Mouse (Mus musculus): Measurements from ENCODE around the gene Mpv17l.
"Not testable (repeated sequence)": the region's sequence is repeated elsewhere in the genome, so short reads cannot be mapped to it uniquely, and the experiment has no call there.

Mpv17l gene

DNA sequence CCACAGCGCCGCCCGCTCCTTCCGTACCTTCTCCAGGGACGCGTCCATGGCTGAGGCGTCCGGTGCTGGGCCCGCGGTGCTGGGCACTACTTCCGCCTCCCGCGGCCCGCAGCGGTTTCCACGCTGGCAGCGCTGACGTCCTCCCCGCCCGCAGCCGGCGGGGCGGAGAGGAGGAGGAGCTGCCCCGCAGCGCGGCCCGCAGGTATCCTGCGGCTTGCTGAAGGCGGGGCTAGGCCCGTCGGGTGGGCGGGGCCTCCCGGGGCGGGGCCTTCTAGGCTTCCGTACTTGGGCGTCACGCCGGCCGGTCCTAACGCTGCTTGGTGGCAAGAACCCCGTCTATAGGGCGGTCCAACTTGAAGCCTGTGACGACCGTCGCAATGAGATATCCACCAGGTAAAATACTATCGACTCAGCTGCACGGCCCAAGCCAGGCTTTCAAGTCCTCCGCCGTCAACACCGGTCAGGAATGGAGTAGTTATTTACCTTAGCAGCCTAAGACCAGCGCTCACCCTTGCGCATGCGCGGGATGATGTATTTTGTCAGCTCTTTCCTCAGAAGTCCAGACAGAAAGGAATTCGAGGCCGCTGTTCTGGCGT, at the start of gene Mpv17l, which contains the start of gene Pdxdc1:
Gene Mpv17l, plus strand, starts transcription at position 274 of the 596 bp plus-strand sequence.
Gene Pdxdc1, minus strand, starts transcription at position 244 of the 596 bp plus-strand sequence.
- peak; percentile 94 for DNase-seq (ENCODE audit: low read depth, low spot score)

DNA sequence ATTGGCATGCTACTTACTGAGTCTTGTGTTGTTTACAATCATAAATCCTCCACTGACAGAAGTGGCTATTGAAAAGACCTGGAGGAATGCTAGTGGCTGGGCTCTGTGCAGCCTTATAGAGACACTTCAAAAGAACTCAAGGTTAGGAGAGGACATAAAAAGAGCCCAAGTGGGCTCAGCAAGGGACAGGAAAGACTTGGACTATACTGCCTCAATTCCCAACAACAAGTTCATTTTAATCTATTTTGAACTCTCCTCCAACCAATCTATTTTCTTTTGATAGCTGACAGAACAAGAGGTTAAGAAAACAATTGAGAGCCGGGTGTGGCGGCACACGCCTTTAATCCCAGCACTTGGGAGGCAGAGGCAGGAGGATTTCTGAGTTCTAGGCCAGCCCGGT, 49.1 kb upstream of the Mpv17l start:
- DNase-seq (ENCODE audit: low read depth, low spot score): no peak

DNA sequence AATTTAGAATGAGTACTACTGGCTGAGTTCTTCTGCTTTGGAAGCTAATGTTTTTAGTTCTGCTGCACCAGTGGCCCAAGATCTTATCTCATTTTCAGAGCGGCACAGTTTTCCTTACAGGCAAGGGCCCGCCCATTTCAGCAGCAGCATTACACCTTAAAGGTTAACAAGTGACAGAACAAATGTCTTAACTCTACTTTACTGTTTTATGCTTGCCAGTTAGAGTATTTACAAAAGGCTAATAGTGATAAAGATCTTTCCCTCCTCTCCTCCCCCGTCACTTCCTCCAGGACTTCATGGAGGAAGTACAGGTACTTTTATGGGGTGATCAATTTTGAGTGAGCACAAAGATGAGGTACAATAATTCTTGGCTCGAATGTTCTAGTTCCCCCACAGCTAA, 36.9 kb upstream of the Mpv17l start:
- DNase-seq (ENCODE audit: low read depth, low spot score): no peak

DNA sequence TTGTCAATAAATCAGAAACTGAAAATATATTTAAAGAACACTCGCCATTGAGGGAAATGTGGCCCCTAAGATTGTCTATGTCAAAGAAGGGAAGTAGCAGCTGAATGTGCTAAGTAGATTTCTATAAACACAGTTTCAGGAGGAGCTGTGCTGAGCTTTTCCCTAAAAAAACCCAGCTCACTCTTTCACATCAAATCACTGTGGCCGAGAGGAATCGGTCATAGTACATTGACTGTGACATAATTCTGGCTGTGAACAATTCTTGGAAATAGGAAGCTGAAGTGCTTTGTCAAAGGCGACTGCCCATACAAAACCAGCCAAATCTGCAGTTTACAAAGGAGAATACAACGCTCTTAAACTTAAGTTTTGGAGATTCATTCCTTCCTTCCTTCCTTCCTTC, 36.3 kb upstream of the Mpv17l start:
- no peak for DNase-seq (ENCODE audit: low read depth, low spot score)

DNA sequence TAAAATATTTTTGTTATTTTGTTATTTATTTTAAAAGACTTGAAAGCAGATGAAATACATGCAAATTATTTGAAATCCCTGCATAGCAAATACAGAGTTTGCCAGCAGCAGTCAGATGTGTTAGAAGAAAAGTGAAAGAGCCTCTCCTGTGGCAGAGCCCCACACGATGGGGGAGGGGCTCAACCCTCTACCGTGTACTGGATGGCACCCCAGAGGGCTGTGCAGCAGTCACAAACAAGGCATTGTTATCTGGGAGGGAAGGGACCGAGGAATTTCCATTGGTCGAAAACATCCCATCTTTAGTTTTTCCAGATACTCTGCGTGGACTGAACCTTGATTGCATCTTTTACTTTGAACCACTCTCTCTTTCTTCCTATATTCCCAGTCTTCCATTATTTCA, 35.6 kb upstream of the Mpv17l start:
- not testable (repeated sequence) for DNase-seq (ENCODE audit: low read depth, low spot score)

DNA sequence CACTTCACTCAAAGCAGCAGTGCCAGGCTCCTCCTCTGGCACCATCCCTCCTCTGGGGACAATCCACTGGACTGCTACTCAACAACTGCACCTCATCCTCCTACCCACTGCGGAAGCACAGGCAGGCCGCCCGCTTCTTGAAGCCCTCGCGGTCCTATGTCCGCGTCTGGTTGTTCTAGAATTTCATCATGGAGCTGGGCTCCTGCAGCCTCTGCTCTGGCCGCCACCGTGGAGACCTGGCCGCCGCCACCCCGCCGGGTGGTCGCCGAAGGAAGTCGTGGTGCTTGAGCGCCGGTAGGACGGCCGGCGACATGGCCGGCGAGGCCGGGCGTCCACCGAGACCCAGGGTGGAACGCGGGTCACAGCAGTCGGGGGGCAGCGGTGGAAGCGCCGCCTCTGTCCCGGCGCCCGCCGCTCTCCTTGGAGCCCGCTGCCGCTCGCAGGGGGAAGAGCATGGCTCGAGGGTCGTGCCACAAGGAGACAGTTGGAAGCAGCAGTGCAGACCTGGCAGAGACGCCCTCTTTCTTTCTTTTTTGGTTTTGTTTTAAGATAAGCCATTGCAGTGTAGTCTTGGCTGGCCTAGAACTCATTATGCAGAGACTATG, 34.9 kb upstream of the Mpv17l start:
- peak; percentile 2 for DNase-seq (ENCODE audit: low read depth, low spot score)

DNA sequence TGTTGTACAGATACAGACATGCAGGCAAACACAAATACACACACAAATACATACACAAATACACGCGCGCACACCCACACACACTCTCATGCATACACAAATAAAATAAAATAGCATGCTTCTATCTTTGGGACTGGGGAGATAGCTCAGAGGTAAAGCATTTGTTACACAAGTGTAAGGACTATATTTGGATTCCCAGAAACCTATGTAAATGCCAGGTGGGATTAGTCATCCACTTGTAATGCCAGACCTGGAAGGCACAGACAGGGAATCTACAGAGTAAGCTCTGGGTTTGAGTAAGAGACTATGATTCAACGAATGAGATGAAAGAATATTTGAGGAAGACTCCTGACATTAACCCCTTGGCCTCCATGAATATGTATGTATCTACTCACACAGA, 27.5 kb upstream of the Mpv17l start:
- no peak for DNase-seq (ENCODE audit: low read depth, low spot score)

DNA sequence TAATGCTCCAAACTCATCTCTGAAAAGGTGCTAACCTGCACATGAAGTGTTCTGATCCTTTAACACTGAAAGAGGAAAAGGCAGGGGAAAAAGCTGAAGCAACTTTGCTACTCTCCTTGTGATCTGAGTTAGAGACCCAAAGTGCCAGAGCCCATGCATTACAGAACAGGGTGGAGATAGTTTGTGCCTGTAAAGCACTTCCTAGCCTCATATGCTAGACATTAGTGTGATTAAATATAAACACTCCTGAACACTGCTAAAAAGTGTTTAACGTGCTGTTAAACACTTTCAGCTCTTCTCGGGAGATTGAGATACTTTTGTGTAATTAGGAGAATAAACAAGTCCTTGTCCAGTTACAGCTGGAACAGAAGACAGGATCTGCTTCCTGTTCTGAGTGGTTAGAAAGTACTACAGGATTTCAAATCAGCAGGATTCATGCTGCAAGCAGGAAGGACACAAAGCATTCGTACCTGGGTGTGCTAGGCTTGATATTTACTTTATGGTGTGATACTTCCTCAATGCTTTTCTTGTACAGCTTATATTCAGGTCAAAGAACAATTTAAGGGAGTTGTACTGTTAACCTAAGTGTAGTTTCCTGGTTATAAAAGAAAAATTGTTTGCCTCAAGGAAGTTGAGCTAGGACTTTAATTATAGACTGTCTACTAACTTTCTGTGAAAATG, 19.7 kb upstream of the Mpv17l start:
- no peak for DNase-seq (ENCODE audit: low read depth, low spot score)

DNA sequence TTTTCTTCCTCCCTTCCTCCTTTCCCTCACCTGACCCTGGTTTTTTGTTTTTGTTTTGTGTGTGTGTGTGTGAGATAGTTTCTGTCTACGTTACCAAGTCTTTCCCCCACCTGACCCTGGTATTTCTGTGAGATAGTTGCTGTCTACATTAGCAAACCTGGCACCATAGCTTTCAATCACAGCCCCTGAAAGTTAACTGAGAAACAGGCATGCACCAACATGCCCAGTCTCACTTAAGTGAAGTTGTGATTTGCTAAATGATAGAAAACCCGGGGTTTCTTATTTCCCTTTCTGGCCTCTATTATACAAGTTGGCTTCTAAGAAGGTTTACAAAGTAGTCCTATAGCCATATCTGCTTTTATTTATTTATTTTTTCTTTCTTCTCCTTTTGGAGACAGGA, 12.5 kb upstream of the Mpv17l start:
- DNase-seq (ENCODE audit: low read depth, low spot score): no peak

DNA sequence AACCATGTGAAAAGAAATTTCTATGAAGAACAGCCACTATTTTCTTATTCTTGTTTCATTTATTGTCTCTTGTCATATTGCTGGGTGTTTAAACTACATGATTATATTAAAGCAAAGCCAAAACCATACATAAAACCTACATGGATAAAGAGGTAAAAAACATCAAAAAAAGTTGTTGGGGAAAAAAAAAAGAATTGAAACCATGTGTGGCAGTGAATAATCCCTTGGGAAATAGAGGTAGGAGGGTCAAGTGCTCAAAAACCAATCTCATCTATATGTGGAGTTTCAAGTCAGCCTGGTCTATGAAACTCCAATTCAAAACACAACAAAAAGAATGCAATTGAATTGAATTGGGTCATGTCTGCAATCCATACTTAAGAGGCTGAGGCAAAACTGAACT, 10.1 kb upstream of the Mpv17l start:
- no peak for DNase-seq (ENCODE audit: low read depth, low spot score)

DNA sequence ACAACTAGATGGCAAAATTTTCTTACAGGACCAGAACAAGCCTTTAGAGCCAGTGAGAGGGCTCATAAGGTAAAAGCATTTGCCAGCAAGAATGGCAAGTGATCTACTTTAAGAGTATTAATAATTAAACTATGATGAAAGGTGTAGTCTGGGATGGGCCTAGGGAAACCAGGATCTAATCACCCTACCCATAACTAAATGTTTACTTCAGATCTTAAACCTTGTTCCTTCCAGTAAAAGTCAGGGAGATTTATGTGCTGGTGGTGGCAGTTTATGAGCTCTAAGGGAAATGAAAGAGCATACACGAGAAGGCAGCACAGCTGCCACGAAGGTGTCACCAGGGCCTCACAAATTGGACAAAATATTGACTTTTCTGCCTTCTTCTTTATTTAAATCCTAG, 8.9 kb upstream of the Mpv17l start:
- peak; percentile 44 for DNase-seq (ENCODE audit: low read depth, low spot score)

DNA sequence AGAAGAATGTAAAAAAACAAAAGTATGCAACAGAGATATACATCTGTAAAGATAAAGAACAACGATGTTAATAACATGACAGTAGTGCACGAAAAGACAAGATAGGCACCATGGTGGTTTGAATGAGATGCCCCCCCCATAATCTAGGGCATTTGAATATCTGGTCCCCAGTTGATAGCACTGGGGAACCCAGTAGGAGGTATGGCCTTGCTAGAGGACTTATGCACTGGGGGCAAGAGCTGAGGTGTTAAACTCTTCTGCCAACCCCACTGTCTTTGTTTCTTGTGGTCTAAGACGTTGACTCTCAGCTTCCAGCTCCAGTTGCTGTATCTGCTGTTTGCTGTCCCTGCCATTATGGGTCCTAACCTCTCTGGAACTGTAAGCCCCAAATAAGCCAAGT, 7.2 kb upstream of the Mpv17l start:
- no peak for DNase-seq (ENCODE audit: low read depth, low spot score)

DNA sequence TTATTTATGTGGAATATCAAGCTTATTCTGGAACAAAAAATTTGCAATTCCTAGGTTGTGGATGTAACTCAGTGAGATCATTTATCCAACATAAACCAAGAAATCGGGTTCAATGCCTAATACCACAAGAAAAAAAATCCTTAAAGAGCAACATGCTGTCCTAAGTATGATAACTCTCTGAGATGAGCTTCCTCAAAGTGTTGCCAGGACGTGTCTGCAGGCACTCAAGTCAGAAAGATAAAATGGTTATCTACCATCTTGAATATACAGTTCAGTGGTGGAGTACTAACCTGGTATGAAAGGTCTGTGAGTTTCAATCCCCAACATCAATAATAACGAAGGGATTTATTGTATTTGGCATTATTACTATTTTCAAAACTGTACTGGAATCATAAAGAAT, 6.6 kb upstream of the Mpv17l start:
- DNase-seq (ENCODE audit: low read depth, low spot score): no peak

DNA sequence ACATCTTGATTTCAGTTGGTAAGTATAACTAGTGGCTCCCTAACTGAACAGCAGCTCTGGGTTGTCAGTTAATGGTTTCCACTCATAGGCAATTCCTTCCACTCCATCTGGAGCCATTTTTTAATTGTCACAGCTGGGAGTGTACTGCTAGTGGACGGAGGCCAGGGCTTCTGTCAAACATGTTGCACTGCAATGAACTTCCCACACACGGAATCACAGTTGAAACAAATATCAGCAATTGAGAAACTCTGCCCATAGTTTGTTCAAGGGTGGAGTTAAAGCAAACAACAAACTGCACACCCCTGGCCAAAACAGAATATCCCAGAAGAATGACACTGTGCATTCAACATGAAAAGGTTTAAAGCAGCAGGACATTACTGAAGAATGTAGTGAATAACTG, 4.0 kb upstream of the Mpv17l start:
- DNase-seq (ENCODE audit: low read depth, low spot score): no peak

DNA sequence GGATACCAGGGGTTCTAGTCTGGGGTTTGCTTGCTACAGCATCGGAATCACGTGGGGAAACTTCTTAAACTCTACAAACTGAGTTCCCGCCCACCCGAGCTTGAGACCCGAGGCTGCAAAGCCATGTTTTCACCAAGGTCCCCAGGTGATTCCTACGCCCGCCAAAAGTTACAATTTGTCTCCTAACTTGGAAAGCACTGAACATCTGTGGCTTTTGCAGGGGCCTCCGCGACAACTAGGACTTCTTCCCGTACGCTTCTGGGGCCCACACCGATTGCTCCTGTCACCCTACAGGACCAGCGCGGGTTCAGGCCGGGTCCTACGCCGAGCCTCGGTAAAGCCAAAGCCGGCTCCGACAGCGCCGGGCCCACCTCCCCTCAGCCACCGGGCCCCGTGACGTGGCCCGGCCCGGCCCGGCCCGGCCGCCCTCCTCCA, 547 bp upstream of the Mpv17l start:
- peak; percentile 33 for DNase-seq (ENCODE audit: low read depth, low spot score)

DNA sequence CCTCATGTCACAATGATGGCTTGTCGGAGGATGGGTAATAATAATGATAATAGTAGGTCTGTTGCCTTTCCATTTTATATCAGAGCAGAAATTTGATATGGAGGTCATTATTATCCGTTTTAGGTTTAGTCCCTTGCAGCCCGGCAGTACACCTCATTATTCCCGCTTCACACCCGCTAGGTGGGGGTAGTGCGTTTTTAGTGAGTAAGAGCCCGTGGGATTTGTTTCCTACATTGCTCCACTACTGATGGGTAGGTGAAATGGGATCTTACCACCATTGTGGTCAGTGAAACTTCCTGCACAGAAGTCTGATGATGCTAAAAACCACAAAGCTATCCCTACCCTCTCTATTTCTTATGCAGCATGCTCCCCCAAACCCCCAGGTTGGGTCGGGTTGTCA, 527 bp downstream of the Mpv17l start:
- no peak for DNase-seq (ENCODE audit: low read depth, low spot score)

DNA sequence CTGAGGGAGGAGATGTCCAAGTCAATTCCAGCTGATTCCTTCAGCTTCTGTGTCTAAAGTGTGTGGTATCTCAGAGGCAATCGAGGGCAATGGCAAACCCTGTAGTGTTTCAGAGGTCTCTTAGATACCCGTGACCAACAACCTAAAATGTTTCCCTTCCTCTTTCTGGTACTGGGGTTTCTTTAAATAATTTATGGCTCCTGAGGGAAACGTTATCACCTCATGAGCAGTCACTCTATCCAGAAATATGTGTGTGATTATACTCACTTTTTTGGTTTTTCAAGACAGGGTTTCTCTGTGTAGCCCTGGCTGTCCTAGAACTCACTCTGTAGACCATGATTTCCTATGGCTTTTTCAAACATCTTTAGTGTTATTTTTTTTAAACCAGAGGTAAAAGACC, 4.3 kb downstream of the Mpv17l start:
- no peak for DNase-seq (ENCODE audit: low read depth, low spot score)

DNA sequence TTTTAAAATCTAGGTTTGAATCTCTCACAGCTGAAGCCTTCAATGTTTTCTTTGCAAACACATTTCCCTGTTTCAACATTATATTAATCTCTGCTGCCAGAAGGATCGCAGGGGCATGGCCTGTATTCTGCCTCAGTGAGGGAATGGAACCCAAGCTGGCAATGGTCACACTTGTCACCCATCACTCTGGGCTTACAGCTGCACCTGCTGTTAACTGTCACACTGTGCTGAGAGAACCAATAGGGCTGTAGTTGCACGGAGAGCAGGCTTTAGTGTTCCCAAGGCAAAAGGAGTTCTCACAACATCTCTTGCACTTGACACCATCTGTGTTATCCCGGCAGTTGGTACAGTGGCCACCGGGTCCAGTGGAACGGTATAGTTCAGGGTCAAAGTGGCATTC, 17.1 kb downstream of the Mpv17l start:
- DNase-seq (ENCODE audit: low read depth, low spot score): no peak

DNA sequence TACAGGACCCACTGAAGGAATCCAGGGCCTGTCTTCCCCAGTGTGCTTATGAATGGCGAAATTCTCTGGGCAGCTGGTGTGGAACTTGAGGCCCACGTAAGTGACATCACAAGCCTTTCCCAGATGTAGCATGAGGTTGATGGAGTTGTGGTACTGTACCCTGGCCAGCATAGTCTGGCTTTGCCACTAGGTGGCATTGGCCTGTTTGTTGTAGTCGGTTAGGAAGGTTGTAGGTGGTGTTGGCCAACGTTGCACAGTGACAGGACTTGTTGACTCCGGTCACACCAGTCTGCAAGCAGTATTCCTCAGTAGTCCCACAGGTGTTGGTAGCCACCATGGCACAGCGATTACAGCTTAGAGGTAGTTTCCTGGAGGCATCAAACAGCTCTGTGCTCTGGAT, 18.1 kb downstream of the Mpv17l start:
- DNase-seq (ENCODE audit: low read depth, low spot score): no peak

DNA sequence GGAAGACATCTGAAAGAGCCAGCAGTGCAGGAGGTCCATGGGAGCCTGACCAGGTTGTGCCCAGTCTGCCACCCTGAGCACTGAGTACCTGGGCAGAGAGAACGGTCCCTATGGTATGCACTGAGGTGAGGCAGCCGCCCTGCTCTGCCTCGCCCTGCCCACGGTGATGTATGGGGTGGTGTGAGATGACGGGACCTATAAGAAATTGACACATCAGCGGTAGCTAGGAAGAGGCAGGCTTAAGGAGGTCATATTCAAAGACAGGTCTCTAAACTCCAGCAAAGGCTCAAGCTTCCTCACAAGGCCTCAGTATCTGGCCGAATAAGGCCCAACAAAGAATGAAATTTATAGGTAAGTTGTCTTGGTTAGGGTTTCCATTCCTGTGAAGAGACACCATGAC, 18.8 kb downstream of the Mpv17l start:
- DNase-seq (ENCODE audit: low read depth, low spot score): no peak

DNA sequence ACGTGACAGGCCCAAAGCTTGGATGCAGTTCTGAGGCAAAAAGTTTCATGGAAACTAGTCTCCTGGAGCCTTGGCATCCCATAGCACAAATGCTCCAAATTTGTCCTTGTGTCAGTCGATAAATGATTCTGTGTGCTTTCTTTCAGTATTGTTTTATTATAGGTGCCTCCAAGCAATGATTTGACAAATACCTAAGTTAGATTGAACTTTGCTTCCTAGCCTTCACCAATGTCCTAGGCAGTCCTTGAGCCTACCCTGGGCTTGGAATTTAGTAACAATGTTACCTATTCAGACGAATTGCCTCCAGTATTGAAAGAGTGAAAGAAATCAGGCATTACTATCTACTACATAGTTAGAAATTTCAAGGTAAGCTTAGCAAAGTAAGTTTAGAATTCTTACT, 19.5 kb downstream of the Mpv17l start:
- DNase-seq (ENCODE audit: low read depth, low spot score): not testable (repeated sequence)

DNA sequence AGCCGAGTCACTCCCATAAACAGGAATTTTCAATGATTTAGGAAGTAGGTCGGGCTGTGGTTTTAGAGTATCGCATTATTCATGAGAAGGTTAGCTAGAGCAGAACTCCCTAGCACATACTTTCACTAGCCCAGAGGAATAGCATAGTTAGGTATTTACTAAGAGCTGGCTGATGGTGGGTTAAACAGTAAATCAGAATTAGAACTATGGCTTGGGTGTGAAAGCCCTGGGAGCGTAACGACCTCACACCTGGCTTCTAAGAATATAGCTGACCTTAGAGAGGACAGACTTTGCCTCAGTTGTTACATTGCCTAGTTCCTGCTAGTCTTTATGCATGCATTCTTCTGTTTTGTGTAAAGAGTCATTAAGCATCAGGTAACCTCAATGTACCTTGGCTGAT, 20.0 kb downstream of the Mpv17l start:
- not testable (repeated sequence) for DNase-seq (ENCODE audit: low read depth, low spot score)

DNA sequence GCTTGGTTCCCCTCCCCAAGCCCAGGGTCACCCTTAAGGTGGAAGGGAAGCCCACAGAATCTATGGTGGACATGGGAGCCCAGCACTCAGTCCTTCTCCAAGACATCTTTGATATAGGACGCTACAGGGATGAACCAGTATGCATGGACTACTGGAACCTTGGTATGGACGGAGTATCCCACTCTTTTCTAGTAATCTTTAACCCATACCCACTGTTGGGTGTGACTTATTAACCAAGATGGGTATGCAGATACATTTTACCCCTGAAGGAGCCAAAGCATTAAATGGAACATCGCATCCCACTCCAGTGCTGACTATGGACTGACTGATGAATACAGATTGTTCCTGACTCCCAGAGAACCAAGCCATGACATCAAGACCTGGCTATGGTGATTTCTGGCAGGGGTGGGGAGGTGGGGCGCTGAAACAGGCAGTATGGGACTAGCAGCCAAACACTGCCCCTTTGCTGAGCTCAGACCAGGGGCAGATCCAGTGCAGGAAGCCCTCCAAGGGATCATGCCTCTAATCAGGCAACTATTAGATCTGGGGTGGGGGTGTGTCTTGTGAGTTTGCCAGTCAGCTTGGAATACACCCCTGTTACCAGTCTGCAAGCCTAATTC, 24.6 kb downstream of the Mpv17l start:
- DNase-seq (ENCODE audit: low read depth, low spot score): no peak
